Mouse (Mus musculus) spleen, postnatal 14 days (tissue): ENCODE measurements around the gene Ptpra.

Experiments used
- DNase-seq, 2 experiments: peaks; one replicate each; pipeline ENCODE4 v3.0.0; 2021 to 2022; ENCODE audit warnings: low spot score in 2 of 2

Gene Ptpra

DNA sequence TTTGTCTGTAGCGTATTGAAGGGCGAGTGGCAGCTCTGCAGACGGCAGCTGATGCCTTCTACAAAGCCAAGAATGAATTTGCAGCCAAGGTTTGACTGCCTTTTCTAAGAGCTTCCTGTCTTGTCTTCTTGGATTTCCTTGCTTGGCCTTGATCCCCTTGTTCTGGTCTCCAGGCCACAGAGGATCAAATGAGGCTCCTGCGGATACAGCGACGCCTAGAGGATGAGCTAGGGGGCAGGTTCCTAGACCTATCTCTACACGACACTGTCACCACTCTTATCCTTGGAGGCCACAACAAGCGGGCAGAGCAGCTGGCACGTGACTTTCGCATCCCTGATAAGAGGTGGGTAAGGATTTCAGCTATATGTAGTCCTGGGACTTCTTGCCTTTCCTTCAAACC lies 7.9 kb upstream of the Ptpra start:
- peak in 1 of 2 experiments; percentile 23 for DNase-seq

- no peak for DNase-seq
Measured at GRCm38 (mm10) chr2:130448449-130448848, 1.6 kb upstream of the Ptpra start.

DNA sequence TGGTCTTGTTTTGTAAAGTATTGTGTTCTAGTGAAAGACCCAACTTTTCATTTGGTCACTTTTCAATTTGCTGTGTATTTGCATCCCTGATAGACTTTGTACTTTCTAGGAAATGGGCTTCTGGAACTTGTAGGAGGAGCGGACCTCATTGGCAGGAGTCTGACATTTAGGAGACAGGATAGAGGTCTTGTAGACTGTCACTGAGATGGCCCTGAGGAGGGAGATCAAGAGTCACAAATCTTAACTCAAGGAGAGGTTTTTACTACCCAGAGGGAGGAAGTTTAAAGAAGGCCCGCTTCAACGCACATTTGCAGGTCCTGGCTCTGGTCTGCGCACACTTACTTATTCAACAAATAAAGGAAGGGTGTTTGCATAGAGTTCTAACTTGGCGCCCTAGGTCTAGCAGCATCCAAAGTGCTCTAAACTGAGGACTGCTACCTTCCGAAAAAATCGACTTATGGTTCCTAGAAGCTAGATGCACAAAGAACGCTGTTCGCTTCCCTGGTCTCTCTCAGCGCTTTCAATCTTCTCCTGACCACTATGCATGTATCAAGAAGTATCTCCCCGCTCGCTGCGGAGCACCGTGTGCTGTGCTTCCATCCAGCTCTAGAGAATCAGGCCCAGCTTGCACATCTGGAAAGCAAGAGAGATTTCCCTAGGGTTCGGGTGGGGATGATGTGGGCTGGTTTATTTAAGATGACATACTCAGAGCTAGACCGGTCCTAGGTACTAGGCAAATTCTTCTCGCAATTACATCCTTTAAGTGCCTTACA lies 871 bp upstream of the Ptpra start:
- no peak for DNase-seq

GRCm38 (mm10) chr2:130450434-130450796 lies 337 bp downstream of the Ptpra start:
- peak; percentile 64 to 66 for DNase-seq

DNA sequence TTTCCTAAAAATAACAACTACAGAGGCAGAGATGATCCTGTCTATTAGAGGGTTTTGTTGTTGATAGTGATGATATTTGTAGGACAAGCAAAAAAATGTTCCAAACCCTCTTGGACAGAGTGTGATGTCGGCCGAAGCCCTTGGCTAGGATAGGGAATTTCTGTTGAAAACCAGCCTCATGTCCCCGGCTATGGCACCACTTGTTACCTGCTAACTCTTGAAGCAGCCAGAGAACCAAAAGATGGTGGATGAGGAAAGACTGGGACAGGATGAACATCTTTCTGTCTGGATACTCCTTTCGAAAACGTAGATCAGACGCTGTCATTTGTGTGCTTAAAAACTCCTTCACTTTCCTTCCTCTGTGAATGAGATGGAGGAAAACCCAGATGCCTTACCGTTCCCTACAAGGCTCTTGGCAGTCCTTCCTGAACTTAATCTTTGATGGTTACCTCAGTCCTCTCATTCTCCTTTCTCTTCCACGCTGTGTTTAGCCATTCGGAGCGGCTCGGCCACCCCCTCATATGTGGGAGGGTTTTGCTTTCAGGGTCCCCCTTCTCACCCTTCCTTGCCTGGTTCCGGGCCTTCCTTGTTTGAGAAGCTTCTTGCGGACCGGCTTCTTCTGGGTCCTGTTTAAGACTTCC lies 1.1 kb downstream of the Ptpra start:
- no peak for DNase-seq

GRCm38 (mm10) chr2:130451727-130452090 lies 1.6 kb downstream of the Ptpra start:
- no peak for DNase-seq

DNA sequence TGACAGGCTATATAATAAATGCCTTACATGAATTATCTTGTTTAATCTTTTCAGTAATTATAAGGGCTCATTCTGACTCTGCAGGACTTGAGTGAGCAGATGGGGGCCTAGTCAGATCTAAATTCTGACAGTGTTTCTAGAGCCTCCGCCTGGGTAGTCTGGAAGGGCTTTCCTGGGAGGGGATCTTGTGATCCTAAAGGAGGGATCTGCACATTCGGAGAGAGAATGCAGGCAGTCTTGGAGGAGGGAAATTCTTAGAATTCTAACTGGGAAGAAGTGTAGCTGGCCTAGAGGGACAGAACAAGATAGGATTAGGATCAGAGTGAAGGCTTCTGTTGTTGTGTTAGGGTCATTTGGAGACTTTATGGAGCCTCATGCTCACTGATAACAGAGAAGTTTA lies 2.2 kb downstream of the Ptpra start:
- DNase-seq, result no peak

- DNase-seq, result no peak
Measured at GRCm38 (mm10) chr2:130453421-130453820, 3.3 kb downstream of the Ptpra start.

- DNase-seq, result no peak
Measured at GRCm38 (mm10) chr2:130454748-130455370, 4.8 kb downstream of the Ptpra start.

GRCm38 (mm10) chr2:130457871-130458270 lies 7.8 kb downstream of the Ptpra start:
- no peak for DNase-seq

DNA sequence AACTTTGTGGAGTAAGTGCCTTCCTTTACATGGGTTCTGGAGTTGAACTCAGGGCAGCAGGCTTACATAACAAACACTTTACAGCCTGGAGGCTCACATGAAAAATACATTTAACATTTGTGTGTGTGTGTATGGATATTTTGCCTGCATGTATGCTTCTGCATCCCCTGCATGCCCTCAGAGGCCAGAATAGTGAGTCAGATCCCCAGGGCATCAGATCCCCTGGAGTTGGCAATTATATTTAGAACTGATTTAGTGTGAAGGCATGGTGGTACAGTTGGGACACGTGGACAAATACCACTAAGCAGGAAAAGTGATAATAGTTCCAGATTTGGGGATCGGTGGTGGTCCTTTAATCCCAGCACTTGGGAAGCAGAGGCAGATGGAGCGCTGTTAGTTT lies 9.5 kb downstream of the Ptpra start:
- no peak for DNase-seq

GRCm38 (mm10) chr2:130461287-130462071 lies 11.4 kb downstream of the Ptpra start:
- DNase-seq, result no peak

DNA sequence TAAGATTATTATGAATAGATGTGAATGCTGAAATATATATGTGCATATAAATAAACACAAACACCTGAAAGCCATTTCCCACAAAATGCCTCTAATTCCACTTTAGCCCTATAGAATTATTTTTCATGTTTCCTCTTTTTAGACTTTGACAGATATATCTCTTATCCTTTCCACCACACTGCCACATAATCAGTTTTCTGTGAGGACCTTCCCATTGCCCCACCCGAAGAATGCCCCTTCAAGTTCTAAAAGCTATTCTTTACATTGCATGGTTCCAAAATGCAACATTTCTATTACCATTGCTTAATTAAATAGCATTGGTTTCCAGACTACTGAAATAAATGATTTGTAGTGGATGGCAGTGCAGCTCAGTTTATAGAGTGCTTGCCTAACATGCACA lies 16.4 kb downstream of the Ptpra start:
- DNase-seq, result no peak

DNA sequence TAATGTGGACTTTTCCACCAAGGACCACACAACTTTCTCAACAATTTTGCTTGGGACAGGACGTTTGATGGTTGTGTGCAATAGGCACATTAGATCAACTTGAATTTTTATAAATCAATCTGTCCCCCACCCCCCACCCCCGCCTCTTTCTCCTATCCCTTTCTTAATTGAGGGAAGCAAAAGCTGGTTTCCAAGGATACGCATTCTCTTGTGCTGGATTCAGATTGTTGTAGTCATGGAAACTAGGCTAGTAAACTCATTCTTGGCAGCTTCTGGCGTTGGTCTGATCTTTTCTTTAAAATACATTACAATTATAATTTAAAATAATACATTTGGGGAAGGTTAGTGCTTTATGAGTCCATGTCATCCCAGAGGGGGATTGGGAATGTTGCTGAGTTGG lies 19.3 kb downstream of the Ptpra start:
- DNase-seq, result no peak

DNA sequence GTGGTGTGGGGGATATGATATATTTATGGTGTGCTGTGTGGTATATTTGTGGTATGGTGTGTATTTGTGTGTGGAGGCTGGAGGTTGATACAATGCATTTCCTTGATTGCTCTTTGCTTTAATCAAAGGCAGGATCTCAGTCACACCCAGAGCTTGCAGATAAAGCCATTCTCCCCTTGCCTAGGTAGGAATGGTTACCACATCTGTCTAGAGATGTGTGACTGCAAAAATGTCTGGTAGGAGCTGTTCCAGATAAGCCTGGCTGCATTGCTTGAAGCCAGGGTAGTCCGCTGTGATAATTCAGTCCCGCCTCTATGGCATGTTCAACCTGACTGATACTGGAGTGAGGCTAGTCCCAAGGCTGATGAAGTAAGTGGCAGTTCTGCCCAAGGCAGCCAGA lies 19.9 kb downstream of the Ptpra start:
- DNase-seq, result no peak

DNA sequence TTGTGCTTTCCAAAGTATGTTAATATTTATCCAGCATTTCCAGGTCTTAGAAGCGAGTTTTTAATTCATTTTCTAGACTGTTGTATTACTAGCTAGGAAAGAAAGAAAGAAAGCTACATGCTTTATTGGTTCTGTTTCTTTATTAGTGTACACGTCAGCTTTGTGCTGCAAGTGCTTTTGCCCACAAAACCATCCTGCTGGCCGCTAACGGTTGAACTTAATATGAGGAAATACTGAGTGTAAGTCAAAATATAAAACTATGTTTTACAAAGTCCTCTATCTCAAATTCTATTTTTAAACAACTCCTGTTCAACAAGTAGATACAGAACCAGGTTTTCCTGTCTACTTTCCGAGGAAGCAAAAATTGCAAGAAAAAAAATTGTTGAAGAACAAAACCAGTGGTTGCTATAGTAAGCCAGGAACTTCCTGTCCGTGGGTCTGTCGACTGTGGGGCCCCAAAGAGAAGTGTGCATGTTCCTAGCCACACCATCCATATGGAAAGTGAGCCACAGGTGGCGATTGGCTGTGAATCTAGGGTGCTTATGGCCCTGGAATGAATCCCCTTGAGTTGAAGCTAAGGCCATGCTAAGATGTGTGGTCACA lies 22.9 kb downstream of the Ptpra start:
- DNase-seq, result no peak

DNA sequence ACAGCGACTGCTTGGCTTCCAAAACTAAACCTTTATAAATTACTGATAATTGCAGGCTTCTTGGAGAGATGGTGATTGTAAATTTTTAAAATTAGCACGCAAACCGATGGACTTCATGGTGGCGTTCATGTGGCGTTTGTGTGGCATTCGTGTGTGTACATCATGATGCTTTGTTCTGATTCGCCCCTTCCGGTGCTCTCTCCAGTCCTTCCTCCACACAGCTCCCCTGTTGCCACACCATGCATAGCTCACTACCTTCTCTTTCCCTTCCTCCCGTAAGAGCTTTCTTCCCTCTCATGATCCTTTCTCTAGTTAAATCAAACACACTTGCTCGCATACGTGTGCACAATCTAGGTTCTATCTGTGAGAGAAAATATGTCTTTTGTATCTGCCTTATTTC lies 25.7 kb downstream of the Ptpra start:
- no peak for DNase-seq

DNA sequence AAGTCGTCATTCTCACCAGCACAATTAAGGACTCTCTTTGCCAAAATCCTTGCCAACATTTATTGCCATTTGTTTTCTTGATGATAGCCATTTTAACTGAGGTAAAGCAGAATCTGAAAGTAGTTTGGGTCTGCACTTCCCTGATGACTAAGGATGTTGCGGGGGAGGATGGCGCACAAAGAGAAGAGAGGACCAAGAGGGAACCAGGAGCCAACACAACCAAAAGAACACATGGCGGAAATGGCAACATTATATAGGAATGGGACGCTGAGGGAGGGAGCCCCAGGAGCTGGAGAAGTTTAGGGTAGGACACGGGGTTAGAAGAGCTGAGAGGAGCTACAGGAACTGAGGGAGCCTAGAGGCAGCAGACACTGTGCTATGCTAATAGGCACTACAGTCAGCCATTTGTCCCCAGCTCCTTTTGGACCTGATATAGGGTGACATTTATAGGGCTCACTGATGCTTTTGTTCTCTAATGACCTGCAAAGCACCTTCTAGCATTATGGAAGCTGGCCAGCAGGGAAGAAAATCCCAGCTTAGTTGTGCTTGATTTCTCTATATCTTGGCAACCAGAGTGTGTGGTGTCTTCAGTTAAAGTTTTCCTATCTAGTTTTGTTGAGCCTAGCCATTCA lies 26.7 kb downstream of the Ptpra start:
- no peak for DNase-seq

DNA sequence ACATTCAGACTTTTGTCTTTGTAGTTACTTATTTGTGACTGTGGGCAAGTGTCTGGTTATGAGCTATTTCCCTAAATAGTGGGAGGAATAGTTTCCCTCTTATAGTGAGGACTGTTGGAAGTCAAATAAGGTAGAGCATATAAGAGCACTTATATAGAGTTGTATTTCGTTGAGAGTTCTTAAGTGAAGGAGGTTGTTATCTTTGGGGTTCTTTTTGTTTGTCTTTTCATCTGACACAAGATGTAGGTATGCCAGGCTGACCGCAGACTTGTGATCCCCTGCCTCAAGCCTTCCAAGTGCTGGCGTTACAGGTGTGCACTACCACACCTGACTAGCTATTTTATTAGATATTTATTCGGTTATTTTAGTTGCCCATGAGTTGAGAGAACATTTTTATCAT lies 32.1 kb downstream of the Ptpra start:
- DNase-seq, result no peak

DNA sequence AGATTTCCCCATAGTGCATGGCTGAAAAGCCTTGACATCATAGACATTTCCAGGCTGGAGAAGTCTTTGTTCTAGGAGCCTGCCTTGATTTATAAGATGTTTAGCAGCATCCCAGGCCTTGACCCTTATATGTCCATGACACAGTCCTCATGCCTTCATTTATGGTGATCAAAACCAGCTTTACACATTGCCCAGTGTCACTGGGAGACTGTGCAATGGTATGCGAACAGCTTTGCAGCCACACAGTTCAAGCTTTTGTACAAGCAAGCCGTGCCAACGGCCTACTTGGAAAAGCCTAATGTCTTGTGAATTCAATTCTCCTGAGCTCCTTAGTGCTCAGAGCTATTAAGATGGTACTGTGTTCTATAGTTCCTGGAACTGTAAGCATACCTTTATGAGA lies 32.6 kb downstream of the Ptpra start:
- DNase-seq, result no peak

DNA sequence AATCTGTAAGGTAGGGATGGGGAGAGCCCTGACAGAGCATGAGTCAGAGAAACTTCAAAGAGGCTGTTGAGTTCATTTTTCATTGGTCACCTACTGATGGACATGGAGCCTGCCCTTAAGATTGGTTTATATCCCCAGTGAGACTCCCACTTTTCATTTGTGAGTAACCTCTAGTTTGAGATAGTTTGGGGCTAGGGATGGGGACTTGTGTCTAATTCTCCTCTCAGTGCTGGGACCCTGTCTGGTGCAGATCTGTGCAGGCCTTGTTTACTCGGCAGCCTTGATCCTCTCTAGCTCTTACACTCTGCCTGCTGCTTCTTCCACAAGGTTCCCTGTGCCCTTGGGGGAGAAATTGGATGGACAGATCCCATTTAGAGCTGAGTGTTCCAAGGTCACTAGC lies 34.1 kb downstream of the Ptpra start:
- DNase-seq, result no peak

DNA sequence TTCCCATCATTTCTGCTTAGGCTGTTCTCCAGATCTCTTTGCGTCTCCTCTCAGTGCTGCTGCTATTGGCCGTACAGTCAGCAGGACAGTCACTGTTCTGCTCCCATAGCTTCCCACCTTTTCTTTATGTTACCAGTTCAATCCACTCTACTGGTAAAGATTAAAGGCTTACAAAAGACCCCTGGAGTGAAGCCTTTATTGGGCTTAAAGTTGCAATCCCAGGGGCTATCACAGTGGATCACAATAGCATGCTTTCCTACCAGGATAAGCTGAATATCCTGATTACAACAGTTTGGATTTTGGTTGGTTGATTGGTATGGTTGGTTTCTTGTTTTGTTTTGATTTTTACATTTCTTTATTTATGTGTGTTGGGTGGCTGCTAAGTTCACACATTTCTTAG lies 37.9 kb downstream of the Ptpra start:
- DNase-seq, result no peak
